Mouse (Mus musculus): Measurements from ENCODE around the gene Rxra. TPM values are rescaled to one million over a fixed set of nuclear protein-coding genes. Genes with fewer than 3 reads are reported as not detected.

The Rxra gene
- total RNA-seq, 2 experiments from 2014 or later = 41.5 to 45.9 TPM

GRCm38 (mm10) chr2:27755986-27756641 lies 79.9 kb downstream of the Rxra start:
- intact Hi-C loops (cut with DNase I) = no loop called here
- no peak for DNase-seq (ENCODE audit: low spot score)

DNA sequence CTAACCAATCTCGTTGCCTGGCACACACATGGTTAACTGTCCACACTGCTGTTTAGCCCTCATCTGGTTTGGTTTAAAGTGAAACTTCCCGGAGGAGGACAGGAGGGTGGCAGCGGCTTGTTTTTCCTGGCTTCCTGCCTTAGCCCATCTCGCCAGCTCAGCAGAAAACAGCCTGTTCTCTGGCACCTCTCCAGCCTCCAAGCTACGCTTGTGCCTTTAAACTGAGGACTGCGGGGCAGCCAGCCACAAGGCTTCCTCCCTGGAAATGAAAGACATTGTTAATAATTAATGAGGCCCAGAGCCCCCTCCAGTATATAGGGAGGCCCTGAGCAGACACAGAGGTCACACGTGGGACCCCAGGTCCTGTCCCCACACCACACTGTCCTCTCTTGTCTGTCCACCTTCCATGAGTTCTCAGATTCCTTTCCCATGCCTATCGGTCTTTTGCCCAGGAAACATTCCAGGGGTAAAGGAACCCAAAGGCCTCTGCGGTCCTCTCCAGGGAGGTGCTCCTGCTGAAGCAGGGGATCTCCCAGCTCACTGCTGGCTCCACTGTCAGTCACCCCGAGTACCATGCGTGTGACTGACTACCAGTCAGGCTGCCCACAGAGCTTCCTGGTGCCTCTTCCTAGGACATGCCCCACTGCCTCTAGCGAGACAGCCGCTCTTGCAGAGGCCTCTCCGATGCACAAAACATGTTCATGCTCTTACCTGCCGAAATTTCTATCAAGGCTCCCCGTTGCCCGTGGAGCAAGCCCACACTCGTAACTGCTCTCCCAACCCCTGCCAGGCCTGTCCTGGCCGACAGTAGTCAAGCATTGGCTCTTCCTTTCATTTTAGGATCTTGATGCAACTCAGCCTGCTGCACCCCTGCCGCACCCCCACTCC lies 82.4 kb downstream of the Rxra start:
- peak; percentile 88 for DNase-seq (ENCODE audit: low spot score)
- intact Hi-C loops (cut with DNase I) = no loop called here

- intact Hi-C loops (cut with DNase I) = no loop called here
- no peak for DNase-seq (ENCODE audit: low spot score)
Measured at GRCm38 (mm10) chr2:27759431-27759830, 83.2 kb downstream of the Rxra start.

- DNase-seq (ENCODE audit: low spot score) = no peak
- intact Hi-C loops (cut with DNase I) = loop anchor here (10.0 kb wide), 1 partner anchor 477 kb away; no protein-coding TSS in a partner anchor
Measured at GRCm38 (mm10) chr2:27761260-27761995, 85.2 kb downstream of the Rxra start.

GRCm38 (mm10) chr2:27761996-27762340 lies 85.7 kb downstream of the Rxra start:
- no peak for DNase-seq (ENCODE audit: low spot score)
- intact Hi-C loops (cut with DNase I) = loop anchor here (10.0 kb wide), 1 partner anchor 477 kb away; no protein-coding TSS in a partner anchor

DNA sequence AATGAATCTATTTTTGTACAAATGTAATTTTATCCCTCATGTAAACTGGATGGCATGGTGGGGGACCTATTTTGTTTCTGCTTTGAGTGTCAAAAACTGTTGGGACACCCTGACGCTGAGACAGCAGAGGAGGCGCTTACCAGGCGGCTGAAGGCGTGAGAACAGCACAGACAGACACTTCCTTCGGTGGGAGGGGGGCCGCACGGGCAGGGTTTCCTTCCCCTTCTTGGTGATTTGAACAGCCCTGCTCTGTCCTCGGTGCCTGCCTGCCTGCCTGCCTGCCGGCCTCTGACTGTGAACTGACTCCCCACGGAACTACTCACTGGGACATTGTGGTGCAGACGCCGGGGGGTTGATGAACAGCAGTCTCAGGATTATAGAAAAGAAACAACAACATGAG lies 86.3 kb downstream of the Rxra start:
- DNase-seq (ENCODE audit: low spot score) = no peak
- intact Hi-C loops (cut with DNase I) = loop anchor here (10.0 kb wide), 1 partner anchor 478 kb away; no protein-coding TSS in a partner anchor

DNA sequence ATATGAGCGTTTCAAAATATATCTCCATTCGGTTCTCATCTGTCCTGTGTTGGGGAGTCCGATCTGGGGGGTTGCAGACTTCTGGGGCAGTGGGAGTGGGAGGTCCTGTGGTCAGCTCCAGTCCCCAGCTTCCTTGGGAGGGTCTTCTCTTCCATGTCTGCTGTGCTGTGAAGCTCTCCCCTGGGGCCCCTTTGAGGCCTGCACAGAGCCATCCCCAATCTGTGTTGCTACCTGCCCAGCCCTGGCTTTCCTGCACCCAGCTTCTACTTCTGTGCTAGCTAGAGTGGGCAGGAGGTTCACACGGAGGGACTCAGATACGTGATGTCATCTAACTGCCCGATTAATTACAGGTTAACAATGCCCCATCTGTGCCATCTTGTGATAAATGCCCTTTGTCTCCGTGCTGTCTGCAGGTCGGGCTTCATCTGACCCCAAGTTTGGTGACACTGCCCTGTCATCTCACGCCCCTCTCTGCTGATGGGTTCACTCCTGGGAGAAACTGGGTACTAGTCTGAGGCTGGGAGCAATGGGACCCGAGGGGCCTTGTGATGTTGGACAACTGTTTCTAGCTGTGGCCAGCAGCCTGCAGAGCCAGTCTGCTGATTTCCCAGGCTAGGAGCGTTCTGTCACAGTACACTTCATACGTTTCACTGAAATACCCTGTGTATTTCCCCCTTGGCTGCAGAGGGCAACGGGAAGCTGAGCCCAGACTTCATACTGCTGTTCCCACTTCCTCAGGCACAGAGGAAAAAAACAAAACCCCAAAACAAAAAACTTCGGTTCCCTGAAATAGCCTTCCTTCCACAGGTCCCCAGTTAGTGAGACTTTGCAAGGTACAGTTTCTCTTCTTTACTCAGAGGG lies 86.9 kb downstream of the Rxra start:
- intact Hi-C loops (cut with DNase I) = loop anchor here (10.0 kb wide), 1 partner anchor 478 kb away; no protein-coding TSS in a partner anchor
- DNase-seq (ENCODE audit: low spot score) = no peak

GRCm38 (mm10) chr2:27764256-27764936 lies 88.2 kb downstream of the Rxra start:
- intact Hi-C loops (cut with DNase I) = loop anchor here (2.0 to 10.0 kb wide), 2 partner anchors 66 to 480 kb away; no protein-coding TSS in a partner anchor
- no peak for DNase-seq (ENCODE audit: low spot score)

DNA sequence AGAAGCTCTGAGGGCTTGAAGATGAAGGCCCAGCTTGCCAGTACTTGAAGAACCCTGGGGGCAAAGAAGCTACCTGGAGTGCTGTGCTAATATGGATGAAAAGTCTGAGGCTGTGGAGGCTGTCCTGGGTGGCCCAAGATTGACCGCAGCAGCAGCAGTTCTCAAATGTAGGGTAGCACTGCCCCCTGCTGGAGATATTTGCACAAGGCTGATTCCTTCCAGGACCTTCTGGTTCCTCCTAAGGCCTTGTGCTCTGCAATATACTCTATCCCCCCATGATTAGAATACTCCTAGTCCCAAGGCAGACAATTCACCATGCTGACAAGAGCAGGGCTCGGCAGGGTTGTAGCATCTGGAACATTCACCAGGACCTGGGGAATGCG lies 88.7 kb downstream of the Rxra start:
- peak; percentile 56 for DNase-seq (ENCODE audit: low spot score)
- intact Hi-C loops (cut with DNase I) = loop anchor here (1.0 to 10.0 kb wide), 4 partner anchors 66 to 480 kb away; no protein-coding TSS in a partner anchor

- no peak for DNase-seq (ENCODE audit: low spot score)
- intact Hi-C loops (cut with DNase I) = loop anchor here (2.0 to 10.0 kb wide), 3 partner anchors 135 to 653 kb away; no protein-coding TSS in a partner anchor
Measured at GRCm38 (mm10) chr2:27767773-27768172, 91.5 kb downstream of the Rxra start.

DNA sequence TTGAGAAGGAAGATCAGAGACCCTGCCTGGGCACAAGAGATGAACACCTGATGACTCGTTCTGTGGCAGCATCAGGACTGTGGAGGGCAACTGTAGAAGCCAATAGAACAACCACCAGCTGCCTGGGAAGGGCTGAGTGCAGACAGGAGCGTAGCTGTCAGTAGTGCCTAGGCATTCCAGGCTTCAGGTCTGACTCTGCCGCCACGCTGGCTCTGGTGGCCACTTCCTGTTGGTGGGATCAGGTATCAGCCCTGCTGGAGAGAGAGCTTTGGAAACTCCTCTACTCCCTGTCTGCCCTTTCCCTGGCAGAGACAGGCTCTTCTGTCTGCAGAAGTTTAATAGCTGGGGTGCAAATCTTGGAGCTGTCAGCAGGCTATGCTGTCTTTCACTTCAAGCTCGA lies 93.5 kb downstream of the Rxra start:
- intact Hi-C loops (cut with DNase I) = loop anchor here (1.0 to 10.0 kb wide), 5 partner anchors 133 to 651 kb away; no protein-coding TSS in a partner anchor
- no peak for DNase-seq (ENCODE audit: low spot score)

GRCm38 (mm10) chr2:27770205-27770604 lies 94.0 kb downstream of the Rxra start:
- DNase-seq (ENCODE audit: low spot score) = no peak
- intact Hi-C loops (cut with DNase I) = loop anchor here (1.0 to 5.0 kb wide), 2 partner anchors 132 to 204 kb away; no protein-coding TSS in a partner anchor

GRCm38 (mm10) chr2:27771936-27772335 lies 95.7 kb downstream of the Rxra start:
- peak; percentile 60 for DNase-seq (ENCODE audit: low spot score)

DNA sequence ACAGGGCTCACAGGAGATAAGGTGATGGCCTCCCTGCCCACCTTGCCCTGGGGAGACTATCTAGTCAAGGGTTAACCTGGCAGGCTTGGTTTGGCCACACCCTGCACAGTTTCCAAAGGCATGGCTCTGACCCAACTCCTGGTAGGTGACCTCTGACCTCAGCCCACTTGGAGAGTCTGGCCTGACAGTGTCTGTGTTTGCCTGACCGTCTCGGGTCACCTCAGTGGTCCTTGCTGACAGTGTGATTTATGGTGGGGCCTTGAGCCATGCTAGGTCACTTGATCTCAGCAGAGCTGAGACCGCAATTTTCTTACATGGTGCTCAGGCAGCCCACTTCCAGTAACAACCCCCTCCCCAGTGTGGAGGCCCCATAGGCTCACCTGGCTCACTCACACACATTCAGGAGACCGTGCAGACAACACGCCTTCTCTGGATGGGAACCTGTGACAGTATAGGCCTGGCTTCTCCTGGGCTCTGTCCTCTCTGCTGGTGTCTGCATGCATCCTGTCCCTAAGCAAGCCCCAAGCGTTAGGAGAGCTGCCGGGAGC lies 96.7 kb downstream of the Rxra start:
- intact Hi-C loops (cut with DNase I) = loop anchor here (1.0 to 5.0 kb wide), 2 partner anchors 114 to 129 kb away; no protein-coding TSS in a partner anchor
- DNase-seq (ENCODE audit: low spot score) = no peak

More at GRCm38 (mm10) chr2:27771936-27772335, 95.7 kb downstream of the Rxra start:
- intact Hi-C loops (cut with DNase I) = loop anchor here (1.0 to 5.0 kb wide), 2 partner anchors 115 to 130 kb away; no protein-coding TSS in a partner anchor

DNA sequence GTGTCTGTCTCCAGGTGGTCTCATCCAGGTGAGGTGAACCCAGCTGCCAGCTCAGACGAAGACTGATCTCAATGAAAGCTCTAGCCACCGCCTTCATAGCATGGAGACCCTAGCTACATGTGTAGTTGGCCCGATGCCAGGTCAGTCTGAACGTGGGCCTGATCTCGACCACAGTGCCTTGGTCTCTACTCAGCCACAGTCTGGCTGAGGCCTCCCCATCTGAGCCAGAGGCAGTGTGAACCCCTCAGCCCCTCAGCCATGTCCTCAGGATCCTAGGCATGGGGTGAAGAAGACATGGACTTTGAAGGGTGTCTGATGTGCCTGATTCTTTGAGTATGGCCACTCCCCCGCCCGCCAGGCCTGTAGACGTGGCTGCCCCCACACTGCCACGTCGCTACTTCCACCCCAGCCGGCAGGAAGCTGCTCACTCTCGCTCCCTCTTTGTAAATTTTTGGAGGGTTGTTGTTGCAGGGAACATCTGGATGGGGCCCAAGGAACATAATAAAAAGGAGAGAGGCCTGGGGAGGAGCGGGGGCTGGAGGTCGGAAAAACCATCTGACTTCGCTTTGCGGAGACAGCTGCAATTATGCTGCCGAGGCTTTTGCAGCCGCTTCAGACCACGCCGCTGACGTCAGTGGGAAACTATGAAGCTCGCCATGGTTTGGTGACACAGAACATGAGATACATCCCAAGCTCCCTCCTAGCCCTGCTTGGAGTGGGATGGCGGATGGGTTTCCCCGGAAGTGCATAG lies 97.9 kb downstream of the Rxra start:
- intact Hi-C loops (cut with DNase I) = loop anchor here (5.0 kb wide), 1 partner anchor 128 kb away; no protein-coding TSS in a partner anchor
- peak; percentile 80 for DNase-seq (ENCODE audit: low spot score)

DNA sequence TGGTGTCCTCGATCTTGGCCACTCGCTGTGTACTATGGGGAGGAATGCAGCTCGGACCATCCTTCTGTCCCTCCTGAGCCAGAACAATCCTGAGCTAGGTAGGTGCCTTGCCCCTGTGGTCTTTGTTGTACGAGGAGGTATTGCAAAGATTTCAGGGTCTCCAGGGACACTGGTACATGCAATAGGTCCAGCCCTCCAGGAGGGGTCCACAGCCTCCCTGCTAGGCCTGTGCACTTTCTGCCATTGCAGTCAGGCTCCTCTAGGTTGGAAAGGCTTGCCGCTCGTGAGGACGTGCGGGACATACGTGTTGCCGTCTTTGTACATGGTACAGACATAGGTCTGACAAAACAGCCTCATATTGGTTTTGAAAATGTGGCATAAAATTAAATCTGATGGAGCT lies 98.8 kb downstream of the Rxra start:
- no peak for DNase-seq (ENCODE audit: low spot score)
- intact Hi-C loops (cut with DNase I) = no loop called here

DNA sequence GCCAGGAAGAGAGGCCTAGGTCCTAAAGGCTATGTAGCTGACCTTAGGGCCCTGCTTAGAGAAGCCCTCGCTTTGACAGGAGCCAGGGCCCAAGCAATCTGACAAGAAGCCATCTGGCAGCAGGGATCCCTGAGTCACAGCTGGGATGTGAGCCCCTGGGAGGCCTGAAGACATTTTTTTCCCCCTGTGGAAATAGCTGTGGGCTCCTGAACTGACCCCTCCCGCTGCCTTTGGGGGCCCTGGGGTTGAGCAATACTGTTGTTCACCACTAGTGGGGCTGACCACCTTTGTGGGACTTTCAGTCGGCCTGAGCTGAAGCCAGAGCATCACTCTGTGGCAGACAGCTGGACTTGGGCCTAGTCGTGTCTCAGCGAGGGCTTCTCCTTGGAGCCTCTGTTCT lies 99.4 kb downstream of the Rxra start:
- intact Hi-C loops (cut with DNase I) = no loop called here
- DNase-seq (ENCODE audit: low spot score) = peak; percentile 41

Data from heart, postnatal 25 days (tissue).